Mouse (Mus musculus) heart, embryonic 14.5 days (tissue): Measurements from ENCODE around the gene Hoxd10. TPM values are rescaled to one million over a fixed set of nuclear protein-coding genes. Genes with fewer than 3 reads are reported as not detected.

ENCODE experiments used
- ATAC-seq: fragments of 200-750 bp; cut with Nextera tagmentation; 2 replicates; pipeline ENCODE4 v1.8.0; 2017; ENCODE audit warnings: low read depth, moderate TSS enrichment; ENCODE audit not compliant: insufficient number of reproducible peaks, insufficient read depth, low FRiP score
- H3K27ac ChIP-seq, 2 experiments: fragments of 200-500 bp in 1 of 2; fragments of 300-500 bp in 1 of 2; sonication (generic) in 1 of 2; replicated peaks in 1 of 2; 2 replicates each; pipeline ENCODE4 v1.5.1; 2012 to 2014; ENCODE audit warnings: low read depth in 2 of 2, low read length in 2 of 2, control low read depth in 1 of 2, mild to moderate bottlenecking in 1 of 2, mixed read lengths in 1 of 2; ENCODE audit not compliant: control insufficient read depth in 1 of 2, insufficient read depth in 1 of 2
- H3K27me3 ChIP-seq: fragments of 300-500 bp; sonication (generic); 2 replicates; pipeline ENCODE4 v1.6.1; 2014; ENCODE audit warnings: mild to moderate bottlenecking, low read length, control low read depth; ENCODE audit not compliant: control insufficient read depth, insufficient read depth
- H3K36me3 ChIP-seq: fragments of 300-500 bp; sonication (generic); 2 replicates; pipeline ENCODE4 v1.6.1; 2014; ENCODE audit warnings: mild to moderate bottlenecking, control low read depth, low read length, mixed read lengths; ENCODE audit not compliant: control insufficient read depth, insufficient read depth
- H3K4me1 ChIP-seq, 2 experiments: fragments of 200-500 bp in 1 of 2; fragments of 300-500 bp in 1 of 2; sonication (generic) in 1 of 2; 2 replicates each; pipeline ENCODE4 v1.6.1; 2012 to 2014; ENCODE audit warnings: low read length in 2 of 2, control low read depth in 1 of 2, mixed read lengths in 1 of 2; ENCODE audit not compliant: control insufficient read depth in 2 of 2, insufficient read depth in 2 of 2
- H3K4me2 ChIP-seq: fragments of 300-500 bp; sonication (generic); 2 replicates; pipeline ENCODE4 v1.6.1; 2014; ENCODE audit warnings: mild to moderate bottlenecking, low read length
- H3K4me3 ChIP-seq, 2 experiments: fragments of 200-500 bp in 1 of 2; fragments of 300-500 bp in 1 of 2; sonication (generic) in 1 of 2; 2 replicates each; pipeline ENCODE4 v1.5.1; 2012 to 2014; ENCODE audit warnings: low read length in 2 of 2, mild to moderate bottlenecking in 2 of 2, control low read depth in 1 of 2, low read depth in 1 of 2, moderate library complexity in 1 of 2; ENCODE audit not compliant: control insufficient read depth in 1 of 2, insufficient read depth in 1 of 2
- H3K9ac ChIP-seq: fragments of 300-500 bp; sonication (generic); 2 replicates; pipeline ENCODE4 v1.6.1; 2014; ENCODE audit warnings: mild to moderate bottlenecking, low read length
- H3K9me3 ChIP-seq: fragments of 300-500 bp; sonication (generic); 2 replicates; pipeline ENCODE4 v1.6.1; 2016; ENCODE audit warnings: low read length, control low read depth; ENCODE audit not compliant: control insufficient read depth
- WGBS: fragments of 180-500 bp; shearing (Covaris S2); extraction: QIAGEN DNeasy Blood & Tissue Kit; methylation state at CpG from one replicate; pipeline ENCODE4 v1.1.7; 2014; 5-methylcytosine and 5-hydroxymethylcytosine counted together
- polyA plus RNA-seq: library from polyadenylated mRNA; unstranded; fragments of >200 nt; fragmentation: Nextera tagmentation; extraction: Ambion mirVana; gene quantifications from 2 replicates; pipeline ENCODE4 v1.2.1, GENCODE M21; 2014

Gene Hoxd10
- polyA plus RNA-seq, 1 experiment from 2014 or later = not detected

DNA sequence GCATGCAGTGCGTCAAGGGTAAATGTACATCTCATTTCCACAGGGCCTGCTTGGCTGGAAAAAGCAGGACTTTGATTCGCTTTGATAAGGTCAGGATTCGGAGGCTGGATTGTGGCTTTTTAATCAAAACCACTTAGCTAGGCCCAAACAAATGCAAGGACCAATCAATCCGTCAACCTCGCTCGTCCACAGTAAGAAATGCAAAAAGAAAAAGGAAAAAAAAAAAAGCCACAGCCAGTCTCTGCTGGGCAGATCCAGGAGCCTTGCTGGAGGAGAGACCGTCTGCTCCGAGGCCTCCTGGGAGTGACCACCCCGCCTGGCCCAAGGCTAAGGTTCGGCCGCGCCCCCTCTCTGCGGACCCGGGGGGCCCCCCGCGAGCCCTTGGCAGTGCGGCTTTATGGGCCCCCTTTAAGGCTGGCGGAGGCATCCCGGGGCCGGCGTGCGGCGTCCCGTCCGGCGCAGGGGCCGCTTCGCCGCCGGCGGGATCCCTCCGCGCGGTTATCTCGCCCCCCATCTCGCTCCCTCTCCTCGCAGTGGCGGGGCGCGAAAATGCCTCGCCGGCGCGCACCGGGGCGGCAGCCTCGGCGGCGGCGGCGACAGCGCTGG, 12.8 kb downstream of the Hoxd10 start, which contains the start of gene Hoxd8:
Gene Hoxd8 (plus strand): TSS at position 223 of the 606 bp plus-strand sequence.
- no peak for ATAC-seq
- H3K27ac ChIP-seq = no peak within 1 kb of the TSS
- peak within 1 kb of the TSS; percentile 41 to 43 for H3K4me3 ChIP-seq
- peak within 1 kb of the TSS; percentile 66 for H3K4me2 ChIP-seq
- H3K9ac ChIP-seq = peak within 1 kb of the TSS; percentile 41
- H3K9me3 ChIP-seq = no peaks in the 10 kb centered on the region
- WGBS = 1% methylated on average over 32 of the region's 52 CpGs
- no peaks in the 10 kb centered on the region for H3K36me3 ChIP-seq
- H3K27me3 ChIP-seq = peaks cover 98% of the 10 kb centered on the region
- H3K4me1 ChIP-seq = peaks cover 0 to 13% of the 10 kb centered on the region in 2 experiments; a peak in 2 of 4 replicates

DNA sequence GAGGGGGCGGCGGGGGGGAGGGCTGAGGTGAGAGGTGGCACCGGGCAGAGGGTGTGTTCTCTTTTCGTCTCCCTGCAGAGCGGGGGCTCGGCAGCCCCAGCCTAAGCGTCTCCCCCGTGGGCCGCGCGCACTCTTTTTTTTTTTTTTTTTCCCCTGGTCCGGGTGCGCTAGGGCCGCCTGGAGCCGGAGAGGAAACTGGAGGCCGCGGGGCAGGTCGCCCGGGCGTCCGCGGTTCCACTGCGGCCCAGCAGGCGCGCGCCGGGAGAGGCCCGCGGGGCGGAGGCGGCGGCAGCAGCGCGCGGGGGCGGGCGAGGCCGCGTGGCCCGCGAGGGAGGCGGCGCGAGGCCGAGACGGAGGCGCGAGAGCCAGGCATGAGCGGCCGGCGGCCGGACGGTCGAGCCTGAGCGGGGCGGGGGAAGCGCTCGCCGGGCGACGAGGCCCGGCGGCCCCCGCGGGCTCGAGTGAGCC, 13.3 kb downstream of the Hoxd10 start:
- WGBS = under 1% methylated on average over 50 of the region's 66 CpGs
- Histone ChIP-seq H3K4me2 (peak overlapping the region; percentile 66), H3K4me1 (peaks cover 0 to 13% of the 10 kb centered on the region in 2 experiments; a peak in 2 of 4 replicates), H3K9me3 (no peaks in the 10 kb centered on the region), H3K9ac (peak overlapping the region; percentile 41), H3K27me3 (peaks cover 98% of the 10 kb centered on the region), H3K36me3 (no peaks in the 10 kb centered on the region), H3K4me3 (peak overlapping the region; percentile 41 to 43), H3K27ac (no peak overlapping the region)
- no peak; the same call in 1 of the 2 replicates for ATAC-seq

DNA sequence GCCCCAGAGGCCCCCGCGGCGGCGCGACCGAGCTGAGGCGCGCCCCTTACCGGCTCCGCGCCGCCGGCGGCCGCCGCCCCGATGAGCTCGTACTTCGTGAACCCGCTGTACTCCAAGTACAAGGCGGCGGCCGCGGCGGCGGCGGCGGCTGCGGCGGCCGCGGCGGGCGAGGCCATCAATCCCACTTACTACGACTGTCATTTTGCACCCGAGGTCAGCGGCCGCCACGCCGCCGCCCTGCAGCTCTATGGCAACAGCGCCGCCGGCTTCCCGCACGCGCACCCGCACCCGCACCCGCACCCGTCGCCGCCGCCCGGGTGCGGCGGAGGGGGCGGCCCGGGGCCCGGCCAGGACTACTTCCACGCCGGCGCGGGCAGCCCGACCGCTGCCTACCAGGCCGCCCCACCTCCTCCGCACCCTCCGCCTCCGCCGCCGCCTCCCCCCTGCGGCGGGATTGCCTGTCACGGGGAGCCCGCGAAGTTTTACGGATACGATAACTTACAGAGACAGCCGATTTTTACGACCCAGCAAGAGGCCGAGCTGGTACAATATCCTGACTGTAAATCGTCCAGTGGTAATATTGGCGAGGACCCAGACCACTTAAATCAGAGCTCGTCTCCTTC, 13.9 kb downstream of the Hoxd10 start:
- Histone ChIP-seq H3K4me2 (peak overlapping the region; percentile 66), H3K36me3 (no peaks in the 10 kb centered on the region), H3K9me3 (no peaks in the 10 kb centered on the region), H3K9ac (peak overlapping the region; percentile 41), H3K4me3 (peak overlapping the region; percentile 41 to 43), H3K27ac (no peak overlapping the region), H3K27me3 (peaks cover 98% of the 10 kb centered on the region), H3K4me1 (peaks cover 0 to 13% of the 10 kb centered on the region in 2 experiments; a peak in 2 of 4 replicates)
- ATAC-seq = no peak
- 0% methylated on average over 64 of the region's 85 CpGs for WGBS

DNA sequence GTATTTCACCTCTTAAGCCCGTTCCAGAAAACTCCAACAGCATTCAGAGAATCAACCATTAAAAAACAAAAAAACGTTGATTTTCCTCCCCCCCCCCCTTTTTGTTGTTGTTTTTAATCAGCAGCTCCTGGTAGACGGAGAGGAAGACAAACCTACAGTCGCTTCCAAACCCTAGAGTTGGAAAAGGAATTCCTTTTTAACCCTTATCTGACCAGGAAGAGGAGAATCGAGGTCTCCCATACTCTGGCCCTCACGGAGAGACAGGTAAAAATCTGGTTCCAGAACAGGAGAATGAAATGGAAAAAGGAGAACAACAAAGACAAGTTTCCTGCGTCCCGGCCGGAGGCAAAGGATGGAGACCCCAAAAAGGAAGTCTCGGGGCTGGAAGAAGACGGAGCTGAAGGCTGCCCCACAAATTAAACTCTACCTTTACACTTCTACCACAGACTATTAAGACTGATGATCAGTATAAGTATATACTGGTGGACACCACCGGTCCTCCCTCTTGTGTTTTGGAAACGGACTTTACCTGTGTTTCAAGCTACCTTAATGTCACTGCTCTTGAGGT, 14.8 kb downstream of the Hoxd10 start:
- H3K4me2 ChIP-seq = no peak overlapping the region
- 6% methylated on average over 13 of the region's 13 CpGs for WGBS
- H3K9me3 ChIP-seq = no peaks in the 10 kb centered on the region
- H3K27ac ChIP-seq = no peak overlapping the region
- peaks cover 0 to 13% of the 10 kb centered on the region in 2 experiments; a peak in 2 of 4 replicates for H3K4me1 ChIP-seq
- H3K27me3 ChIP-seq = peaks cover 98% of the 10 kb centered on the region
- ATAC-seq = no peak
- H3K9ac ChIP-seq = no peak overlapping the region
- H3K36me3 ChIP-seq = no peaks in the 10 kb centered on the region
- no peak overlapping the region for H3K4me3 ChIP-seq

DNA sequence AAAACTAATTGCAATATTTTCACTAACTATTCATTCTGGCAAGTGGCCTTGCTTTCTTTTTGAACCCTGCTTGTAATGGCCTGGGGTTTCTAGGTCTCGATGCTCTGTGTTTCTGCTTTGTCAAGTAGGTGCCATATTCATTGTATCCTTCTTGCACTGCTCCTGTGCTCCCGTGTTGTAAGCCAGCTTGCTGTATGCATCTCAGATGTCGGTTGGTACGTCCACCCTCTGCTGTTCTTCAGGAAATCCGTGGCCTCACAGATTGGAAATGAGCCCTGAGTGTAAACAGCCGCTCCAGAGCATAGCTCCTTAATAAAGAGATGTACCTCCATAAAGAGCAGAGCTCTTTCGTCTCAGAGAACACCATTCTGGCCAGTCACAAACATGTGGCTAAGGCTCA, 15.9 kb downstream of the Hoxd10 start:
- H3K27me3 ChIP-seq = peaks cover 99% of the 10 kb centered on the region
- no peak overlapping the region for H3K4me3 ChIP-seq
- no peaks in the 10 kb centered on the region for H3K36me3 ChIP-seq
- no peak overlapping the region for H3K4me2 ChIP-seq
- WGBS = 19% methylated on average over 7 of the region's 7 CpGs
- no peaks in the 10 kb centered on the region for H3K9me3 ChIP-seq
- no peak for ATAC-seq
- peaks cover 3 to 21% of the 10 kb centered on the region in 2 experiments; a peak in 3 of 4 replicates for H3K4me1 ChIP-seq
- H3K27ac ChIP-seq = no peak overlapping the region
- H3K9ac ChIP-seq = no peak overlapping the region

DNA sequence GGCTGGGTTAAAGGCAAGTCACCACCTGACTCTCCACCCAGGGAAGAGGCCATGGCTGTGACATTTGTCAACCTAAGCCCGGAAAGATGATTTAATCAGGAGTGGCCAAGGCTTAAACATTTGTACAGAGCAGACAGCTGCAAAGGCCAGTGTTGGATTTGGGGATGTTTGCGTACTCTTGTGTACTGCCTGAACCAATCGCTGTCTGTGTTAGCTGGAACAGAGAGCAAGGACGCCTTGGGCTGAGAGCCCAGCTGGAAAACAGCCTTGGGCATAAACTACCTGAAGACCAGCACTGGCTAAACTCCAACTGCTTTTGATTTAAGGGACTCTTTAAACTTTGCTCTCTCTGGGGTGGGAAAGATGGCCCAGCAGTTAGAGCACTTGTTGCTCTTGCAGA, 17.0 kb downstream of the Hoxd10 start:
- no peaks in the 10 kb centered on the region for H3K9me3 ChIP-seq

DNA sequence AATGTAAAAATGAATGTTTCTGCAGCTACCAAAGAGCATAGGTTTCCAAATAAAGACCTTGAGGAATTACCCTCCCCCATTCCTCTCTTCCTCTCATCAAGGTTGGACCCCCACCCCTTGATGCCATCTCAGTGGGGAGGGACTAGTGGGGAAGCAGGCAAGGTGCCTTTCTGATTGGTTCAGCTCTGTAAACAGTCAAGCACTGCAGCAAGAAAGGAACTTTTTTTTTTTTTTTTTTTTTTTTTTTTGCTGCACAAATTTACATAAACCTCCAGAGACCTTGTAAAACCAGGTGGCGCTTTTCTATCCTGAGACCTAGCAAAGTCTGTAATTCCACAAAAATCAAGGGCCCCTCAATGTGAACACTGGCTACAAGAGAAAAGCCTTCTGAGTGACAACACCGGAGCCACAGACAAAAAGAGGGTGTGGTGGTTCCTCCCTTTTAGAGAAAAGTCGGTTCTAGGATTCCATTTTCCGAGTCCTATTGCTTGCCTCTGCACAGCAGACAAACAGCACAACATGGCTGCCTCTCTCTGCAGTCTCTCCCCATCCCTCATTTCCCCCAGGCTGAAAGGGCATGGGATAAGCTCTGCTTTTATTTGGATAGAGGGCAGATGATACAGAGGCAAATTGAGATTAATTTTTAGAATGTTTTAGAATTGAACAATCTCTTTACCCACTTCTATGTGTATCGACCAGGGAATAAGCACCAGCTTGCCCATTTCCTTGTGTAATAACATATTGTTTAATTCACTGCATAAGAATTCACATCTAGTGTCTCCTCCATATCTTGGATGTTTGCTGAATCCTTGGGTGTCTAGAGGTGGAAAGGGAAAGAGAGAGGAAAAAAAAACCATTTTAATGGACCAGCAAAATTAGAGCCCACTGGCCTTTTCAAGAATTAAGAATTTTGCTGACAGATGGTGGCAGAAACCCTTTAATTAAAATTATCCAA, 18.0 kb downstream of the Hoxd10 start:
- Histone ChIP-seq H3K4me2 (no peak overlapping the region), H3K9me3 (no peaks in the 10 kb centered on the region), H3K9ac (no peak overlapping the region), H3K36me3 (no peaks in the 10 kb centered on the region), H3K4me3 (no peak overlapping the region), H3K27me3 (peaks cover 99% of the 10 kb centered on the region), H3K4me1 (peaks cover 3 to 18% of the 10 kb centered on the region in 2 experiments; a peak in 3 of 4 replicates), H3K27ac (no peak overlapping the region)
- no peak for ATAC-seq
- whole genome bisulfite sequencing = 11% methylated on average over 5 of the region's 5 CpGs

More for the DNA sequence above, 17.0 kb downstream of the Hoxd10 start:
- H3K27ac ChIP-seq = no peak overlapping the region
- H3K36me3 ChIP-seq = no peaks in the 10 kb centered on the region
- no peak overlapping the region for H3K4me3 ChIP-seq
- no peak for ATAC-seq
- peaks cover 99% of the 10 kb centered on the region for H3K27me3 ChIP-seq
- H3K4me1 ChIP-seq = peaks cover 3 to 21% of the 10 kb centered on the region in 2 experiments; a peak in 3 of 4 replicates
- H3K4me2 ChIP-seq = no peak overlapping the region
- WGBS = 7% methylated on average over 4 of the region's 4 CpGs
- no peak overlapping the region for H3K9ac ChIP-seq
